Mouse (Mus musculus) cortical plate, adult 2 months (tissue): ENCODE data around the gene Galns.

Experiments
- CTCF ChIP-seq: fragments of 200-500 bp; IDR thresholded peaks from 2 replicates; pipeline ENCODE4 v1.5.1; 2011; ENCODE audit warnings: mild to moderate bottlenecking, control low read depth, low read length; ENCODE audit not compliant: insufficient read depth; ENCODE audit errors: extremely low read depth
- POLR2A ChIP-seq: fragments of 200-500 bp; IDR thresholded peaks from 2 replicates; pipeline ENCODE4 v1.6.1; 2011; ENCODE audit warnings: mild to moderate bottlenecking, low read length, control low read depth; ENCODE audit not compliant: insufficient read depth; ENCODE audit errors: extremely low read depth

DNA sequence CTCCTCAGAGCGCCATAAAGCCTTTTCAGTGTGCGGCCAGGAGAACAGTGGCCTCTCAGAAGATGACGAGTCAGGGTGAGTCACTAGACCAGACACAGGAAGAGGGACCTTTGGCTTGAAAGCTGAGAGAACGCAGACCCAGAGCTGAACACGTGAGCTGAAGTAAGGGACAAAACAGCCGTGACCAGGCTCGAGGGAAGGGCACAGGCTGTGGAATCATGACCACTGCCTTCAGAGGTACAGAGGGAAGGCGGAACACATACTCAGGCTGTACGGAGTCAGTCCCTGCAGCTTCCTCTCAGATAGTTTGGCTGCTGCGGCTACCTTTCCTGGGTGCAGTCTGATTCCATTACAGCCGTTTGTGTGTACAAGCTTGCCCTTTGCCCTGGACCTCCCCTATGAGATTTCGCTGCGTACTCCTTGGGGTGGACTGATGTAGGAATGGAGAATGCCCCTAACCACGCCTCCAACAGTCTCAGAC is 25.8 kb downstream of the Galns start:
- no peak for TF ChIP-seq CTCF
- TF ChIP-seq POLR2A: no peak
